Mouse (Mus musculus) MEL (cell line): ENCODE measurements at regions not wholly inside any gene's neighbourhood (a gene's known extent, or its start where the extent isn't known, plus 50 kb on each side); places are given as distances from the start of the nearest gene placed in this dataset.

Experiments used
- DNase-seq: peaks from one replicate; pipeline ENCODE4 v3.0.0; 2011; ENCODE audit warnings: low read depth, low spot score
- H3K27ac ChIP-seq: 2 replicates; pipeline ENCODE4 v1.5.1; 2012; ENCODE audit warnings: low read depth, mild to moderate bottlenecking, control low read depth, low read length, moderate library complexity; ENCODE audit not compliant: control insufficient read depth
- H3K27me3 ChIP-seq, 2 experiments: fragments of 150-350 bp in 1 of 2; sonication (generic) in 1 of 2; 2 replicates each; pipeline ENCODE4 v1.6.1; 2012; ENCODE audit warnings: low read length in 2 of 2, mild to moderate bottlenecking in 2 of 2, improper control_type of control experiment in 1 of 2, moderate library complexity in 1 of 2; ENCODE audit not compliant: insufficient read depth in 2 of 2, control insufficient read depth in 1 of 2
- H3K36me3 ChIP-seq, 2 experiments: 2 replicates each; pipeline ENCODE4 v1.6.1; 2012 to 2014; ENCODE audit warnings: low read length in 2 of 2, improper control_type of control experiment in 1 of 2, inconsistent platforms in 1 of 2, mild to moderate bottlenecking in 1 of 2; ENCODE audit not compliant: insufficient read depth in 2 of 2, control insufficient read depth in 1 of 2
- H3K4me1 ChIP-seq, 2 experiments: fragments of 150-350 bp in 1 of 2; sonication (generic) in 1 of 2; 2 replicates each; pipeline ENCODE4 v1.6.1; 2012; ENCODE audit warnings: low read length in 2 of 2, improper control_type of control experiment in 1 of 2, mild to moderate bottlenecking in 1 of 2; ENCODE audit not compliant: insufficient read depth in 2 of 2, control insufficient read depth in 1 of 2
- H3K4me3 ChIP-seq, 2 experiments: fragments of 150-350 bp in 1 of 2; sonication (generic) in 1 of 2; 2 replicates each; pipeline ENCODE4 v1.5.1; 2012; ENCODE audit warnings: low read depth in 2 of 2, low read length in 2 of 2, mild to moderate bottlenecking in 2 of 2, moderate library complexity in 2 of 2, control low read depth in 1 of 2, improper control_type of control experiment in 1 of 2; ENCODE audit not compliant: control insufficient read depth in 1 of 2, insufficient read depth in 1 of 2
- H3K79me2 ChIP-seq: 2 replicates; pipeline ENCODE4 v1.6.1; 2012; ENCODE audit warnings: mild to moderate bottlenecking, low read length, moderate library complexity; ENCODE audit not compliant: control insufficient read depth, poor library complexity, insufficient read depth
- H3K9ac ChIP-seq: 2 replicates; pipeline ENCODE4 v1.6.1; 2012; ENCODE audit warnings: low read depth, mild to moderate bottlenecking, control low read depth, low read length, moderate library complexity; ENCODE audit not compliant: control insufficient read depth, poor library complexity, severe bottlenecking
- H3K9me3 ChIP-seq: fragments of 150-350 bp; sonication (generic); replicated peaks from 2 replicates; pipeline ENCODE4 v1.6.1; 2012; ENCODE audit warnings: mild to moderate bottlenecking, low read length, improper control_type of control experiment, moderate library complexity; ENCODE audit not compliant: insufficient read depth
- BHLHE40 ChIP-seq: IDR thresholded peaks from 2 replicates; pipeline ENCODE4 v1.6.1; 2012; ENCODE audit warnings: low read depth, mild to moderate bottlenecking, inconsistent platforms, low read length, improper control_type of control experiment, borderline replicate concordance
- CHD1 ChIP-seq: IDR thresholded peaks from 2 replicates; pipeline ENCODE4 v1.6.1; 2012; ENCODE audit warnings: low read depth, mild to moderate bottlenecking, inconsistent platforms, low read length, improper control_type of control experiment
- CHD2 ChIP-seq: IDR thresholded peaks from 2 replicates; pipeline ENCODE4 v1.6.1; 2011; ENCODE audit warnings: low read length, improper control_type of control experiment
- CTCF ChIP-seq, 3 experiments: IDR thresholded peaks in 2 of 3; conservative IDR thresholded peaks in 1 of 3; 2 replicates each; pipeline ENCODE4 v1.5.1; 2011 to 2012; ENCODE audit warnings: low read length in 3 of 3, low read depth in 2 of 3, mild to moderate bottlenecking in 2 of 3, improper control_type of control experiment in 1 of 3, inconsistent platforms in 1 of 3, mixed read lengths in 1 of 3, moderate library complexity in 1 of 3; ENCODE audit not compliant: control insufficient read depth in 1 of 3, insufficient read depth in 1 of 3, poor library complexity in 1 of 3, severe bottlenecking in 1 of 3
- E2F4 ChIP-seq: IDR thresholded peaks from 2 replicates; pipeline ENCODE4 v1.6.1; 2011; ENCODE audit warnings: low read depth, low read length, improper control_type of control experiment, borderline replicate concordance
- ELF1 ChIP-seq: IDR thresholded peaks from 2 replicates; pipeline ENCODE4 v1.6.1; 2014; ENCODE audit warnings: low read depth, mild to moderate bottlenecking, inconsistent platforms, low read length, improper control_type of control experiment, moderate library complexity
- EP300 ChIP-seq, 2 experiments: IDR thresholded peaks; 2 replicates each; pipeline ENCODE4 v1.6.1; 2011; ENCODE audit warnings: improper control_type of control experiment in 2 of 2, low read length in 2 of 2, low read depth in 1 of 2, mild to moderate bottlenecking in 1 of 2
- ETS1 ChIP-seq: IDR thresholded peaks from 2 replicates; pipeline ENCODE4 v1.6.1; 2012; ENCODE audit warnings: low read depth, mild to moderate bottlenecking, inconsistent platforms, low read length, improper control_type of control experiment, moderate library complexity
- JUND ChIP-seq: IDR thresholded peaks from 2 replicates; pipeline ENCODE4 v1.6.1; 2011; ENCODE audit warnings: low read depth, mild to moderate bottlenecking, improper control_type of control experiment, low read length
- KAT2A ChIP-seq: conservative IDR thresholded peaks from 2 replicates; pipeline ENCODE4 v1.6.1; 2012; ENCODE audit warnings: low read depth, low read length, improper control_type of control experiment, inconsistent platforms
- MAX ChIP-seq: IDR thresholded peaks from 2 replicates; pipeline ENCODE4 v1.6.1; 2011; ENCODE audit warnings: low read length, improper control_type of control experiment
- MAZ ChIP-seq: IDR thresholded peaks from 2 replicates; pipeline ENCODE4 v1.6.1; 2012; ENCODE audit warnings: low read depth, mild to moderate bottlenecking, inconsistent platforms, low read length, improper control_type of control experiment
- MEF2A ChIP-seq: IDR thresholded peaks from 2 replicates; pipeline ENCODE4 v1.6.1; 2014; ENCODE audit warnings: low read depth, mild to moderate bottlenecking, inconsistent platforms, low read length, improper control_type of control experiment; ENCODE audit not compliant: poor library complexity, insufficient replicate concordance, severe bottlenecking; ENCODE audit errors: extremely low read depth
- MXI1 ChIP-seq: IDR thresholded peaks from 2 replicates; pipeline ENCODE4 v1.6.1; 2011; ENCODE audit warnings: mild to moderate bottlenecking, low read depth, low read length, improper control_type of control experiment
- MYC ChIP-seq: IDR thresholded peaks from 2 replicates; pipeline ENCODE4 v1.6.1; 2011; ENCODE audit warnings: low read depth, mild to moderate bottlenecking, low read length, improper control_type of control experiment, moderate library complexity
- NELFE ChIP-seq: IDR thresholded peaks from 2 replicates; pipeline ENCODE4 v1.6.1; 2011; ENCODE audit warnings: low read depth, low read length, improper control_type of control experiment
- NRF1 ChIP-seq: IDR thresholded peaks from 2 replicates; pipeline ENCODE4 v1.6.1; 2014; ENCODE audit warnings: low read depth, mild to moderate bottlenecking, inconsistent platforms, low read length, improper control_type of control experiment, moderate library complexity; ENCODE audit not compliant: poor library complexity, insufficient read depth, severe bottlenecking
- POLR2A ChIP-seq, 2 experiments: IDR thresholded peaks; 2 replicates each; pipeline ENCODE4 v1.6.1; 2011 to 2012; ENCODE audit warnings: low read length in 2 of 2, mild to moderate bottlenecking in 2 of 2, control low read depth in 1 of 2, improper control_type of control experiment in 1 of 2, low read depth in 1 of 2, moderate library complexity in 1 of 2; ENCODE audit not compliant: control insufficient read depth in 1 of 2, insufficient read depth in 1 of 2, poor library complexity in 1 of 2
- POLR2AphosphoS2 ChIP-seq: IDR thresholded peaks from 2 replicates; pipeline ENCODE4 v1.6.1; 2011; ENCODE audit warnings: low read length, improper control_type of control experiment
- RAD21 ChIP-seq: IDR thresholded peaks from 2 replicates; pipeline ENCODE4 v1.6.1; 2011; ENCODE audit warnings: mild to moderate bottlenecking, low read depth, low read length, improper control_type of control experiment
- RCOR1 ChIP-seq: IDR thresholded peaks from 2 replicates; pipeline ENCODE4 v1.6.1; 2012; ENCODE audit warnings: low read depth, mild to moderate bottlenecking, inconsistent platforms, low read length, improper control_type of control experiment
- SIN3A ChIP-seq: IDR thresholded peaks from 2 replicates; pipeline ENCODE4 v1.6.1; 2012; ENCODE audit warnings: low read length, improper control_type of control experiment, inconsistent platforms
- TBP ChIP-seq: IDR thresholded peaks from 2 replicates; pipeline ENCODE4 v1.8.0; 2011; ENCODE audit warnings: low read depth, low read length, improper control_type of control experiment
- UBTF ChIP-seq: IDR thresholded peaks from 2 replicates; pipeline ENCODE4 v1.6.1; 2012; ENCODE audit warnings: low read depth, mild to moderate bottlenecking, inconsistent platforms, low read length, improper control_type of control experiment, moderate library complexity, borderline replicate concordance; ENCODE audit not compliant: insufficient read depth
- USF2 ChIP-seq, 2 experiments: IDR thresholded peaks; 2 replicates each; pipeline ENCODE4 v1.6.1; 2011 to 2012; ENCODE audit warnings: improper control_type of control experiment in 2 of 2, low read length in 2 of 2, borderline replicate concordance in 1 of 2, inconsistent platforms in 1 of 2, low read depth in 1 of 2, mild to moderate bottlenecking in 1 of 2; ENCODE audit not compliant: insufficient read depth in 1 of 2
- ZC3H11A ChIP-seq: IDR thresholded peaks from 2 replicates; pipeline ENCODE4 v1.6.1; 2012; ENCODE audit warnings: low read depth, mild to moderate bottlenecking, inconsistent platforms, low read length, improper control_type of control experiment
- ZMIZ1 ChIP-seq: IDR thresholded peaks from 2 replicates; pipeline ENCODE4 v1.6.1; 2012; ENCODE audit warnings: low read depth, mild to moderate bottlenecking, inconsistent platforms, low read length, improper control_type of control experiment, moderate library complexity

GRCm38 (mm10) chr5:133828226-133828625 lies 271.3 kb upstream of the Castor2 start:
- TF ChIP-seq MXI1 (no peak), POLR2A (IDR thresholded peaks at IDR 0.05; ENCODE audit: control insufficient read depth in 1 of 2, insufficient read depth in 1 of 2, low read depth in 1 of 2, low read length in 2 of 2, poor library complexity in 1 of 2) (no peak), MAX (no peak), RCOR1 (no peak), POLR2AphosphoS2 (no peak), ELF1 (no peak), ZMIZ1 (no peak), ZC3H11A (no peak), E2F4 (no peak), SIN3A (no peak), CHD1 (no peak), ETS1 (no peak), CHD2 (no peak)

DNA sequence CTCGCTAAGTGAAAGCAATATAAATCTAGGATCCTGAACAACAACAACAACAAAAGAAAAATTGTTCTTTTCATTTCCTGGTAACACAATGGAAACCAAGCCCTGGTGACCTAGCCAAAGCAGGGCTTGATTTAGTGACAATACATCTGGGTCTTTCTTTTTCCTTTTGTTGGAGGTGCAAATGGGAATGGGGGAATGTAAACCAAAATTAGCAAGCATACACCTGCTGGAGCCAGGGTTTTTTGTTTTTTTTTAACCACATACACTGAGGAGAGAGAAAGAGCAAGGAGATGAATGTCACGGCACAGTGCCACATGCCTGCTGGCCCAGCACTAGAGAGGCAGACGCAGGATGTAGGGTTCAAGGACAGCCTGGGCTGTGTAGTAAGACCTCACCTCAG lies 275.6 kb upstream of the Castor2 start:
- Histone ChIP-seq H3K4me3 (no peak overlapping the region), H3K9me3 (no peaks in the 10 kb centered on the region), H3K27me3 (no peaks in the 10 kb centered on the region), H3K27ac (no peak overlapping the region), H3K4me1 (no peaks in the 10 kb centered on the region), H3K36me3 (no peaks in the 10 kb centered on the region), H3K9ac (no peak overlapping the region), H3K79me2 (no peaks in the 10 kb centered on the region)
- no peak for DNase-seq
- TF ChIP-seq UBTF (no peak), JUND (no peak), MAZ (no peak), TBP (no peak), POLR2AphosphoS2 (no peak)
- TF ChIP-seq, all 39 proteins: peak for 0

More at GRCm38 (mm10) chr5:133828226-133828625, 271.3 kb upstream of the Castor2 start:
- Histone ChIP-seq H3K9ac (no peak overlapping the region), H3K4me1 (no peaks in the 10 kb centered on the region), H3K27ac (no peak overlapping the region), H3K4me3 (no peak overlapping the region), H3K9me3 (no peaks in the 10 kb centered on the region), H3K79me2 (no peaks in the 10 kb centered on the region), H3K27me3 (no peaks in the 10 kb centered on the region), H3K36me3 (no peaks in the 10 kb centered on the region)
- DNase-seq, result no peak

- DNase-seq, result no peak
- Histone ChIP-seq H3K36me3 (no peaks in the 10 kb centered on the region), H3K4me1 (no peaks in the 10 kb centered on the region), H3K4me3 (no peak overlapping the region), H3K9me3 (no peaks in the 10 kb centered on the region), H3K9ac (no peak overlapping the region), H3K27ac (no peak overlapping the region), H3K79me2 (no peaks in the 10 kb centered on the region), H3K27me3 (no peaks in the 10 kb centered on the region)
- TF ChIP-seq CTCF (IDR thresholded peaks at IDR 0.05 in 2 of 3, conservative IDR thresholded peaks at IDR 0.05 in 1 of 3; ENCODE audit: control insufficient read depth in 1 of 3, insufficient read depth in 1 of 3, low read depth in 2 of 3, low read length in 3 of 3, poor library complexity in 1 of 3, severe bottlenecking in 1 of 3) (no peak), EP300 (IDR thresholded peaks at IDR 0.05; ENCODE audit: low read depth in 1 of 2, low read length in 2 of 2) (no peak), RAD21 (no peak), NRF1 (no peak), JUND (no peak), E2F4 (no peak), ETS1 (no peak), MEF2A (no peak), KAT2A (no peak), BHLHE40 (no peak), NELFE (no peak), POLR2AphosphoS2 (no peak), MYC (no peak), SIN3A (no peak), USF2 (IDR thresholded peaks at IDR 0.05; ENCODE audit: borderline replicate concordance in 1 of 2, insufficient read depth in 1 of 2, low read depth in 1 of 2, low read length in 2 of 2) (no peak), UBTF (no peak)
These were observed 278.2 kb upstream of the Castor2 start for GRCm38 (mm10) chr5:133821273-133821672.
